Mouse (Mus musculus) thymus, postnatal 36 days (tissue): Measurements from ENCODE around the gene Myrfl.

Experiments
- DNase-seq, 2 experiments: peaks; one replicate each; pipeline ENCODE4 v3.0.0; 2022; ENCODE audit warnings: mixed read lengths in 2 of 2

The Myrfl gene

DNA sequence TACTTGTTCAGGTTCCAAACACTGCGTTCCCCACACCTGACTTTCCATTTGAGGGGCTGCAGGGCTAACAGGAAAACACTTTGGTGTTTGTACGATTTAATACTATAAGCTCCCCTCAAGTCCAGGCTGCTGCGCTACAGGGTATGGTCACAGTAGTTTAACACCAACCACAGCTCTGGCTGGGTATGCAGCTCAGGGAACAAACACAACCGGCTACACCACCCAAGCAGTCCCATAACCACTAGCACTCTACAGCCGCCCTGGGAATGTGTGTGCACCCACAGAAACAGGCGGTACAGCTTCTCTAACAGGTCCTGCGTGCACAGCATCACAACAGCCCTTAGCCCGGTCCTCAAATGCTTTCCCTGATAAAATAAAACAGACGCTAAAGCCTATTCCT is 16.1 kb upstream of the Myrfl start:
- no peak for DNase-seq

DNA sequence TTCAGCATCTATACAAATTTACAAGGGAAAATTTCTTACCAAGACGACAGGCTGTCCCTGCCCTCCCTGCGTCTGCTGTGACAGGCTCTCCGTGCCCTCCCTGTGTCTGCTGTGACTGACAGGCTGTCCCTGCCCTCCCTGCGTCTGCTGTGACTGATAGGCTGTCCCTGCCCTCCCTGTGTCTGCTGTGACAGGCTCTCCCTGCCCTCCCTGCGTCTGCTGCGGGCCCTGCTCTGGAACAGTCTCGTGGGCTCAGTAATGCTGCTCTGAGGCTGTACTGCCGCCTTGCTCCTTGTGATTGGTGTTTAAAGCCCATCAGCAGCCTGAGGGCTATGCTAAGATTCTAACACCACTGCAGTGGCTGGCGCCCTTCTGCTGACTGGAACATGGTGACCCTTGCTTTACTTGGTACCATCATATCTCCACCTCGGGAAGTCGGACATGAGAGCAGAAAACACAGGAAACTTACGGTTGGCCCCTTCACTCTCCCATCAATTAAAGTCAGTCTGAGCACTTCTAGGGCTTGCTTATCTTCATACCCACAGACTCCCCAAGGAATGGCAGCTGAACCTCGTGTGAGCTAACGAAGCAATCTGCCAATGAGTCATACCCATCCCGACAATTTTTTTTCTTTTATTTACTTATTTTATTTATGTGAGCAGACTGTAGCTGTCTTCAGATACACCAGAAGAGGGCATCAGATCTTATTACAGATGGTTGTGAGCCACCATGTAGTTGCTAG is 12.4 kb upstream of the Myrfl start:
- no peak for DNase-seq

GRCm38 (mm10) chr10:116906794-116907193 is 10.1 kb upstream of the Myrfl start:
- DNase-seq = no peak

GRCm38 (mm10) chr10:116904503-116904908 is 7.8 kb upstream of the Myrfl start:
- DNase-seq = no peak

GRCm38 (mm10) chr10:116895108-116895833 is 1.4 kb downstream of the Myrfl start:
- no peak for DNase-seq

DNA sequence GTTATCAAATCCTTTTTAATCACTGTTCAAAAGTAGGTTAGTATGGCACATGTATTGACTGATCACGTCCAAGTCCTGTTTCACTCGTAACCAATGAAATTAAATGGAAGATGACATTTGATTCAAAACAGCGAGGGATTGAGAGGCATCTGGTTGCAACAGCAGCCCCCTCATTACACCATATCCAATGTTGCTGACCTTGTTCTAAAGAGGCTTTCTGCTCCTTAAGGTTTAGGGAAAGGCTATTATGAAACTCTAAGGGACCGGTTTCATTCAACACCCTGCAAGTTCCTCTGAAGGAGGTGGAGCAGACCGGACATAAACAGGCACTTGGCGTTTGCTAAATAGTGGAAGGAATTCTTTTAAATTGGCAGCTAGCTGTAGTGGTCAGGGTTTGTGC is 2.2 kb downstream of the Myrfl start:
- no peak for DNase-seq

GRCm38 (mm10) chr10:116893753-116894152 is 3.0 kb downstream of the Myrfl start:
- DNase-seq = peak in 1 of 2 experiments; percentile 14

GRCm38 (mm10) chr10:116890587-116890986 is 6.1 kb downstream of the Myrfl start:
- no peak for DNase-seq

GRCm38 (mm10) chr10:116884552-116884951 is 12.2 kb downstream of the Myrfl start:
- DNase-seq = no peak

DNA sequence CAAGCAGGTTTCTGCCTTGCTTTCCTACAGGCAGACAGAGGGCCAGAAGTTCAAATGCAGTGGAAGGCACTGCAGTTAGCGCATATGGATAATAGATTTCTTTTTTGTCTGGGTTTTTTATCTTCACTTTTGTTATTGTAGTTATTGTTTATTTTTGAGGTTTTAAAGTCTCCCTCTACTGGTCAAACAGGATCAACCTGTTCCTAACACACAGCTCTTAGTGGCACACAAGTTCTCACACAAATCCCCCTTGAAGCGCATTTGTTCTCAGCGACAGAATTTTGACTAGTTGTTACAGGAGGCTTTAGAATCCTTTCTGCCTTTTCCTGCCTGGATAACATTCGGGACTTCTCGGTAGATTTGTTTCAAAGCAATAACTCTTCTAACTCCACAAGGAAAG is 13.2 kb downstream of the Myrfl start:
- no peak for DNase-seq

DNA sequence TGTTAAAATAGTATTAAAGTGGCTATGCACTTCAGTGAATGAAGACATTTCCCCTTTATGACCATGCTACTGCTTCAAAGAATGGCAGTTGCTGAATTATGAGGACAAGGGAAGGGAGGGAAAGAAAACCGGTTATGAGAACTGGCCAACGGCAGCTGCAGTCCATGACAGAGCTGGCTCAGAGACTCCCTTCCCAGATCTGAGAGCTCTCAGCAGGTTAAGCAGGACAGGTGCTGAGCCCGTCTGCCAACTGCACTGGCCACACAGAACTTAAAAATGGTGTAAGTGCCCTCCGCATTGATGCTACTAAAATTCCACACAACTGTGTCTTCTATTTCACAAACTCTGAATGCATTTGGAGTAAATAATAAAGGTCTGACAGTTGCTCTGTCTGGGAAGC is 19.3 kb downstream of the Myrfl start:
- DNase-seq = no peak

DNA sequence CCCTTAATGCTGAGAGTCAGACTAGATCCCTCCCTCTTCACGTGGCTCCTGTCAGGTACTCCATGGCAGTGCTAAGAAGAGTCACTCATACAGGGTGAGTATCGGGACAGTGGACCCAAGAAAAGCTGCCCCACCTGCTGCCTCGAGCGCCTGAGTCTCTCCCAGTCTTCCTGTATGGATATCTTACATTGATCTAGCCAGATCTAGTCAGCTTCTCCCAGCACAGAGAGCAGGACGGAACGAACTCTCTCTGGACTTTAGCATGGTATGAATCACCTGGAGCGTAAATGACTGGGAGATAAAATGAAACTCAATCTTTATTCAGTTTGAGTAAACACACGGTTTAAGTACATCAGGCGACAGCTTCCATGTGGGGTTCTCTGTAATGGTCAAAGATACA is 22.2 kb downstream of the Myrfl start:
- no peak for DNase-seq

DNA sequence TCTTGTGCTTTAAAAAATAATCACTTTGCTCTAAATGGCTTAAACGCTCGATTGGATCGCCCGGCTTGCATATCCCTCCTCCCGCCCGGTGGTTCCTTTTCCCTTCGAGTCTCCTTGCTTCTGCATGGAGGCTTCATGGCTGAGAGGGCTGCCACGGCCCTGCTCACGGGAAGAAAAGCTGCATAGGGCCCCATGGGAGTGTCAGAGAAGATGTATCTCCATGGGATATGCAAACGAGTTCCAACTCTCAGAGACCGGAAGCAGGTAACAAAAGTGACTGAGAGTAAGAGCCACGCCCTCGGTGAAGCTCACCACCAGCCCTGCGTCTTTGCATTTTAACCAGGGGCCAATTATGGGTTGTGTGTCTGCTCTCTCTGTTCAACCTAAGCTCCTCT is 24.7 kb downstream of the Myrfl start:
- no peak for DNase-seq

DNA sequence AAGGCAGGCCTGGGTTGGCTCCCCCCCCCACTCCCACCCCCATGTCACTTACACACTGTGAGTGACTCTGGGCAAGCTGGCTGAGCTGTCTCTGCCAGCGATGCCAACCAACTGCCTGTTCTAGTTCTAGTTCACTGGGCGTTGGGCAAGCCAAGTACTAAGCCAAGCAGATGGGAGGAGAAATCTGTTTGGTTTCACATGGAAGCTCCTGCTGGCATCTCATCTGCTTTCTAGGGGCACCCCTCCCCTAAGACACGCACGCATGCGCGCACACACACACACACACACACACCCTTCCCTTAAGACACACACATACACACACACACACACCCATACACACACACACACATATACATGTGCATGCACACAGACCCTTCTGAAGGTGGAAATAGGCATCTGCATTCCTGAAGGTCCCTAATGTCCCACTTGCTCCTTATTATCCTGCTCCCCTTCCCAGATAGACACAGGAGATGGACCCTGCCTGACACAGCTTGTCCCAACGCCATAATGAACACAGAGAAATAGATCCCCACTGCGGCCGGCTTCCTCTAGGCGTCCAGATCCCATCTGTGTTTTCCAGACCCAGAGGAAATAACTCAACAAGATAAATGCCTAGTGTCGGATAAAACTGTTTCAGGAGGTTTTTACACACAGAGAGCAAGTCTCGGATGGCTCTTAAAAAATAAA is 25.2 kb downstream of the Myrfl start:
- DNase-seq = no peak

DNA sequence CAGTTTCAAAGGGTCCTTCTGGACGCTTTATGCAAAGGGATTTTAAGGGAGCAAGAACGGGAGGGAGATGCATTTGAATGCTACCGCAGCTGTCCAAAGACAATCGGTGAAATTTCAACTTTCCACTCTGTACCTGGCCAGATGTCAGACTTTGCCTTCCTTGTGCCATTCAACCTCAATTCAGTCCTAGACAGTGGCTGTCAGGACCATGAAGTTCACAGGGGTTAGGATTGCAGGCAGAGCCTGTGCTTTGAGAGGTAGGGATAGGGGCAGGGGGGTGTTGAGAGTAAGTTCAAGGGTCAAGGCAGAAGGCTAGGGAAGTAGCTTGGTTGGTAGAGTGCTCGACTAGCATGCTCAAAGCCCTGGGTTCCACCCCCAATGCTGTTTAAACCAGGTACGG is 25.9 kb downstream of the Myrfl start:
- no peak for DNase-seq

DNA sequence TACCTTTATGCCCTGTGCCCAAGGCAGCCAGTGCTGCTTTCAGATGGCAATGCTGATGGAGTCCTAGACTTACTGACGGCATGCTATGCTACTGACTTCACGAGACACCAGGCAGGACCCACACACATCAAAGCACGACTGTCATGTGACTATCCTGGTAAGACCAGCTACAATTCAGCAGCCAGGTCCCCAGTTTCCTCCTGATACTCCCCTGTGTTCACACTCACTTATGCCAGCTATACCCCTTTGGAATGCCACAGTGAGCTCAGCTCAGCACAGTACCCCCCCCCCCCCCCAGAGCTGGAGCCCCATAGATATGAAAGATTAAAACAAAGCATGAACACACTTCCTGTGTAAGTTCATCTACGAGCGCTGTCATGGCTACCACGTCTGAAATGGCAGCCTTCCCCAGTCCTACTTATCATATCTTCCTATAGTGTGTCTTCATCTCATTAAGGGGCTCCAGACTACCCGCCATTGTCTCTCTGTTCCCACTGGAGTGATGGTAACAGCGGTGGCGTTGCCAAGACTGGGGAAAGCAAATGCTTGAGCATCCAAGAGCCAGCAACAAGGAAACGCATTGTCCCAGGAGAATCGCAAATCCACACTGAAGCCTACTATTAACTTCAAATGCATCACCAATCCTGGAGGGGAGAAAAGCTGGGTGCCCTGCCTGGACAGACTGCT is 43.4 kb downstream of the Myrfl start:
- DNase-seq = no peak

DNA sequence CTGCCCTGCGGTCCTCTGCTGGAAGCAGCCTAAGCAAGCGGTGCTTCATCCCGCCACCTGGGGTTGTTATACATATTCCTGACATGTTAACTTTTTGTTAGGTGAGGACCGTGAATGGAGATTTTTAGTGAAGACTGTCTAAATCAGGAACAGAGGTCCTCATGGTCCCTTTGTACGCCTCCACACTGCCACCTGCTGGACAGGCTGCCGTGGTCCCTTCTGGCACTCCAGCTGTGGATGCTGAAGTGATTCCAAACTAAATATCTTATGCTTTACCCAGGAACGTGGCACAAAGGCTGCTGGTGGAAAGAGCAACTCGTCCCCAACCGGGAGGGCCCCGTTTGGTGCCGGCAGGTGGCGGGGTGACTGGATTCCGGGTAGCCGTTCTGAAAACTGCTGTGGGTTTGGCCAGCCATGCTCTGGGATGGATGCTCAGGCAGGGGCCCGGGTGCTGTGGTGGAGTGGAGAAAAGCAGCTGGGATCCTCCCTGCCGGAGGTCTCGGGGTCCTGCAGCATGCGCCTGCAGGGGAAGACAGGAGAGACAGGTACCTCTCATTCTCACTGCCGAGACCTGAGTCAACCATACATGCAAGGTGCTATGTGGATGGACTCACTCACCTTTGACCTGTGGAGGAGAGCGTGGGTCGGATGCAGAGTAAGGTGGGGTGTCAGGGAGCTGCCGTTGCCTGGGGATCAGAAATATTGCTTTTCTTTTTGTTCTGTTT is 47.8 kb downstream of the Myrfl start:
- peak; percentile 67 to 78 for DNase-seq

DNA sequence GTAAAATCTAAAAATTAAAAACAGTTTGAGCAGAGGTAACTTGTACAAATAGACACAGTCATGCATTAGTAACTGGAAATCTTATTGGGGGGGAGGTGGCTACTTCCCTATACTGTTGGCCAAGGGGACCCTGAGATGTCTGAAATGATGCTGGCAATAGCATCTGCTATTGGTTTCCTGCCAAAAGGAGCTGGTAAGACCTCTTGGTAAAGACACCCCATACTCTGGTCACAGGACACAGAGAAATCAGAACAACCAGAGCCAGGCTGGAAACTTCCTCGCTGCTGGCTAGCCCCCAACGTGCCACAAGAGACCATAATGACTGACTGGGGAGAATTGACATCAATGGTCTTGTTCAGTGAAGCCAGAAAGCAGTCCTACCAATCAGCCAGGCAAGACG is 55.2 kb downstream of the Myrfl start:
- DNase-seq = no peak

- DNase-seq = no peak
These were observed 66.0 kb downstream of the Myrfl start for GRCm38 (mm10) chr10:116830676-116831075.

DNA sequence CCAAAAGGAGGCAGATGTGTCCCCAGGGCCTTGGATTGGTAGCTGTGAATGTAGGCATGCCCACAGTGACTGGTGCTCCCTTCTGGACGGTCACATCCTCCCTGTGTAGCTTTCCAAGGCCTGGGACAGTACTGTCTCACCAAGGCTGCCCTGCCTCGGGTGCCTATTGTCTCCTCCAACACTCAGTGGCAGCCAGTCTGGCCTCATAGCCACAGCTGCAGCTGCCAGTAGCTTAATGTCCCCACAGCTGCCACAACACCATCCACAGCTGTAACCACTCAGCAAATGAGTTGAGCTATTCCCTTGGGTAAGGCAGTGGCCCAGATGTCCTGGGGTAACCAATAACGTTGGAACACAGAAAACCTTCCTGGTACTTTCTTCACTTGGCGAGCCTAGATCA is 68.6 kb downstream of the Myrfl start:
- DNase-seq = no peak

GRCm38 (mm10) chr10:116827306-116827705 is 69.4 kb downstream of the Myrfl start:
- no peak for DNase-seq

GRCm38 (mm10) chr10:116815311-116816060 is 81.2 kb downstream of the Myrfl start:
- no peak for DNase-seq
